ENCODE assay signal across 16 mouse cellular contexts in the genomic region with DNA sequence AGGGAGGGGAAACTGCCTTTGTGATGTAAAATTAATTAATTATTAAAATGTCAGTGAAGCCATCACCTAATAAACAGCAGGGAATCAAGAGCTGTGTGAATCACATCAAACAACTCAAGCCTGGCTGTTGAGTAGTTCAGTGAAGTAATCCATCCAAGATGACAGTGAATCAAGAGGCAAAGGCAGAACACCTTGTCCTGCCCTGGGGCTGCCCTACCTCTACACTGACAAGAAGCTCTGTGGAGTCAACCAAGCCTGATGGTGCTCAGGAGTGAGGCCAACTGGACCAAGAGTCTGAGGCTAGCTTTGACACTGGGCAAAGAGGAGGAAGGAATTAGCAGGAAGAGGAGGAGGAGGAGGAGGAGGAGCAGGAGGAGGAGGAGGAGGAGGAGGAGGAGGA.
"Had no signal": no experiment of that assay in that cellular context is flagged by ENCODE, and none has a peak within 500 bp of the region (broad histone marks: within the 10 kb centered on the region; RNA-seq: fewer than 3 reads in every experiment).

No protein-coding gene starts in this region.

- DNase-seq: kidney, adult 18-20 months; kidney, postnatal 10 days; kidney, postnatal 4 days; left cerebral cortex, postnatal 4 days; retina, postnatal 1 day; right cerebral cortex, postnatal 4 days; spleen, adult 18-20 months; thymus, adult 18-20 months; thymus, postnatal 14 days had no signal

- H3K9ac ChIP-seq: limb, embryonic 15.5 days; liver, embryonic 12.5 days; lung, embryonic 15.5 days; neural tube, embryonic 13.5 days had no signal

- H3K4me2 ChIP-seq: limb, embryonic 15.5 days; liver, embryonic 12.5 days; lung, embryonic 15.5 days; neural tube, embryonic 13.5 days had no signal

- H3K9me3 ChIP-seq: limb, embryonic 15.5 days; liver, embryonic 12.5 days; lung, embryonic 15.5 days; midbrain, embryonic 10.5 days; neural tube, embryonic 13.5 days had no signal

- H3K27ac ChIP-seq: layer of hippocampus, adult 2 months; limb, embryonic 15.5 days; liver, embryonic 12.5 days; lung, embryonic 15.5 days; midbrain, embryonic 10.5 days; neural tube, embryonic 13.5 days had no signal

- H3K27me3 ChIP-seq: limb, embryonic 15.5 days; liver, embryonic 12.5 days; lung, embryonic 15.5 days; neural tube, embryonic 13.5 days had no signal

- ATAC-seq: liver, embryonic 12.5 days; midbrain, embryonic 16.5 days had no signal

- H3K36me3 ChIP-seq: limb, embryonic 15.5 days; liver, embryonic 12.5 days; lung, embryonic 15.5 days; midbrain, embryonic 10.5 days; neural tube, embryonic 13.5 days had no signal

- H3K4me3 ChIP-seq: layer of hippocampus, adult 2 months; limb, embryonic 15.5 days; liver, embryonic 12.5 days; lung, embryonic 15.5 days; midbrain, embryonic 10.5 days; neural tube, embryonic 13.5 days had no signal

- H3K4me1 ChIP-seq: limb, embryonic 15.5 days; liver, embryonic 12.5 days; lung, embryonic 15.5 days; neural tube, embryonic 13.5 days had no signal
